Mouse (Mus musculus) liver, embryonic 12.5 days (tissue): ENCODE data around the gene Iqsec1. TPM values are rescaled to one million over a fixed set of nuclear protein-coding genes. Genes with fewer than 3 reads are reported as not detected.

ENCODE experiments used
- ATAC-seq: fragments of 200-750 bp; cut with Nextera tagmentation; 2 replicates; pipeline ENCODE4 v1.8.0; 2017; ENCODE audit warnings: moderate number of reproducible peaks, mild to moderate bottlenecking, moderate library complexity
- H3K27ac ChIP-seq: fragments of 300-500 bp; sonication (generic); 2 replicates; pipeline ENCODE4 v1.5.1; 2016; ENCODE audit warnings: mild to moderate bottlenecking
- H3K27me3 ChIP-seq: fragments of 300-500 bp; sonication (generic); replicated peaks from 2 replicates; pipeline ENCODE4 v1.6.1; 2016; ENCODE audit warnings: mild to moderate bottlenecking, moderate library complexity
- H3K36me3 ChIP-seq: fragments of 300-500 bp; sonication (generic); 2 replicates; pipeline ENCODE4 v1.6.1; 2016; ENCODE audit warnings: mild to moderate bottlenecking, moderate library complexity
- H3K4me1 ChIP-seq: fragments of 300-500 bp; sonication (generic); 2 replicates; pipeline ENCODE4 v1.6.1; 2016
- H3K4me2 ChIP-seq: fragments of 300-500 bp; sonication (generic); 2 replicates; pipeline ENCODE4 v1.6.1; 2016; ENCODE audit warnings: mild to moderate bottlenecking, moderate library complexity
- H3K4me3 ChIP-seq: fragments of 300-500 bp; sonication (generic); 2 replicates; pipeline ENCODE4 v1.5.1; 2016; ENCODE audit warnings: mild to moderate bottlenecking, moderate library complexity
- H3K9ac ChIP-seq: fragments of 300-500 bp; sonication (generic); 2 replicates; pipeline ENCODE4 v1.6.1; 2016; ENCODE audit warnings: mild to moderate bottlenecking, moderate library complexity
- H3K9me3 ChIP-seq: fragments of 300-500 bp; sonication (generic); replicated peaks from 2 replicates; pipeline ENCODE4 v1.6.1; 2016; ENCODE audit warnings: mild to moderate bottlenecking, moderate library complexity
- WGBS: fragments of 180-500 bp; shearing (Covaris S2); methylation state at CpG from one replicate; pipeline ENCODE4 v1.1.7; 2016; ENCODE audit not compliant: insufficient replicate concordance; 5-methylcytosine and 5-hydroxymethylcytosine counted together
- polyA plus RNA-seq: library from polyadenylated mRNA; unstranded; fragments of >200 nt; fragmentation: Nextera tagmentation; extraction: Ambion mirVana; gene quantifications from 2 replicates; pipeline ENCODE4 v1.2.1, GENCODE M21; 2016

The Iqsec1 gene
- polyA plus RNA-seq, 1 experiment from 2014 or later, result 3.9 TPM

GRCm38 (mm10) chr6:90789520-90789919, 199.0 kb downstream of the Iqsec1 start:
- no peaks in the 10 kb centered on the region for H3K9me3 ChIP-seq
- ATAC-seq, result no peak
- no peak overlapping the region for H3K4me2 ChIP-seq
- H3K4me3 ChIP-seq, result no peak overlapping the region
- H3K27me3 ChIP-seq, result 0 out of 2 replicates have a peak, but pooled peaks cover 5% of the 10 kb centered on the region
- no peaks in the 10 kb centered on the region for H3K36me3 ChIP-seq
- no peak overlapping the region for H3K9ac ChIP-seq
- H3K4me1 ChIP-seq, result no peaks in the 10 kb centered on the region
- no peak overlapping the region for H3K27ac ChIP-seq
- 37% methylated on average over 5 of the region's 5 CpGs for WGBS

GRCm38 (mm10) chr6:90787587-90787986, 200.9 kb downstream of the Iqsec1 start:
- 74% methylated on average over 3 of the region's 3 CpGs for WGBS
- no peak; the same call in 1 of the 2 replicates for ATAC-seq
- H3K4me2 ChIP-seq, result no peak overlapping the region
- no peak overlapping the region for H3K4me3 ChIP-seq
- no peaks in the 10 kb centered on the region for H3K36me3 ChIP-seq
- H3K27me3 ChIP-seq, result 0 out of 2 replicates have a peak, but pooled peaks cover 5% of the 10 kb centered on the region
- H3K27ac ChIP-seq, result no peak overlapping the region
- H3K9me3 ChIP-seq, result no peaks in the 10 kb centered on the region
- H3K9ac ChIP-seq, result no peak overlapping the region
- H3K4me1 ChIP-seq, result no peaks in the 10 kb centered on the region

GRCm38 (mm10) chr6:90787036-90787435, 201.4 kb downstream of the Iqsec1 start:
- H3K9ac ChIP-seq, result no peak overlapping the region
- H3K27me3 ChIP-seq, result 0 out of 2 replicates have a peak, but pooled peaks cover 7% of the 10 kb centered on the region
- H3K9me3 ChIP-seq, result no peaks in the 10 kb centered on the region
- H3K4me2 ChIP-seq, result no peak overlapping the region
- H3K4me3 ChIP-seq, result no peak overlapping the region
- H3K36me3 ChIP-seq, result no peaks in the 10 kb centered on the region
- peaks cover 5% of the 10 kb centered on the region; the same call in 1 of the 2 replicates for H3K4me1 ChIP-seq
- 45% methylated on average over 6 of the region's 6 CpGs for WGBS
- ATAC-seq, result no peak
- no peak overlapping the region for H3K27ac ChIP-seq

GRCm38 (mm10) chr6:90786589-90786988, 201.9 kb downstream of the Iqsec1 start:
- Histone ChIP-seq H3K9ac (no peak overlapping the region), H3K36me3 (no peaks in the 10 kb centered on the region), H3K4me3 (no peak overlapping the region), H3K27me3 (0 out of 2 replicates have a peak, but pooled peaks cover 9% of the 10 kb centered on the region), H3K9me3 (no peaks in the 10 kb centered on the region), H3K4me1 (peaks cover 9% of the 10 kb centered on the region; the same call in 1 of the 2 replicates), H3K27ac (no peak overlapping the region), H3K4me2 (no peak overlapping the region)
- ATAC-seq, result no peak
- 50% methylated on average over 3 of the region's 3 CpGs for WGBS

- no peak for ATAC-seq
- WGBS, result 44% methylated on average over 4 of the region's 4 CpGs
- H3K4me3 ChIP-seq, result no peak overlapping the region
- H3K9ac ChIP-seq, result no peak overlapping the region
- H3K27me3 ChIP-seq, result peaks cover 9% of the 10 kb centered on the region; the same call in 1 of the 2 replicates
- no peaks in the 10 kb centered on the region for H3K36me3 ChIP-seq
- H3K27ac ChIP-seq, result no peak overlapping the region
- no peak overlapping the region for H3K4me2 ChIP-seq
- H3K4me1 ChIP-seq, result peaks cover 14% of the 10 kb centered on the region; the same call in 1 of the 2 replicates
- H3K9me3 ChIP-seq, result no peaks in the 10 kb centered on the region
These were observed 204.5 kb downstream of the Iqsec1 start for GRCm38 (mm10) chr6:90783945-90784344.

GRCm38 (mm10) chr6:90783176-90783575, 205.3 kb downstream of the Iqsec1 start:
- H3K27me3 ChIP-seq, result peaks cover 9% of the 10 kb centered on the region; the same call in 1 of the 2 replicates
- no peak overlapping the region for H3K4me2 ChIP-seq
- no peak overlapping the region for H3K9ac ChIP-seq
- H3K9me3 ChIP-seq, result no peaks in the 10 kb centered on the region
- H3K4me1 ChIP-seq, result peaks cover 14% of the 10 kb centered on the region; the same call in 1 of the 2 replicates
- no peak overlapping the region for H3K4me3 ChIP-seq
- no peak overlapping the region for H3K27ac ChIP-seq
- no peak for ATAC-seq
- no peaks in the 10 kb centered on the region for H3K36me3 ChIP-seq

GRCm38 (mm10) chr6:90781921-90782770, 206.3 kb downstream of the Iqsec1 start:
- Histone ChIP-seq H3K27me3 (peaks cover 9% of the 10 kb centered on the region; the same call in 1 of the 2 replicates), H3K36me3 (no peaks in the 10 kb centered on the region), H3K9ac (no peak overlapping the region), H3K4me1 (peaks cover 14% of the 10 kb centered on the region; the same call in 1 of the 2 replicates), H3K4me3 (no peak overlapping the region), H3K27ac (no peak overlapping the region), H3K4me2 (no peak overlapping the region), H3K9me3 (no peaks in the 10 kb centered on the region)
- WGBS, result 51% methylated on average over 19 of the region's 19 CpGs
- ATAC-seq, result no peak

- Histone ChIP-seq H3K4me2 (no peak overlapping the region), H3K27me3 (peaks cover 9% of the 10 kb centered on the region; the same call in 1 of the 2 replicates), H3K9ac (no peak overlapping the region), H3K27ac (no peak overlapping the region), H3K4me3 (no peak overlapping the region), H3K36me3 (no peaks in the 10 kb centered on the region), H3K4me1 (peaks cover 14% of the 10 kb centered on the region; the same call in 1 of the 2 replicates), H3K9me3 (no peaks in the 10 kb centered on the region)
- no peak for ATAC-seq
- 60% methylated on average over 2 of the region's 2 CpGs for WGBS
These were observed 208.0 kb downstream of the Iqsec1 start for GRCm38 (mm10) chr6:90780532-90780931.

- WGBS, result 69% methylated on average over 6 of the region's 6 CpGs
- Histone ChIP-seq H3K4me3 (no peak overlapping the region), H3K27ac (no peak overlapping the region), H3K27me3 (peaks cover 3% of the 10 kb centered on the region; the same call in 1 of the 2 replicates), H3K4me1 (peaks cover 14% of the 10 kb centered on the region; the same call in 1 of the 2 replicates), H3K36me3 (no peaks in the 10 kb centered on the region), H3K9me3 (no peaks in the 10 kb centered on the region), H3K4me2 (no peak overlapping the region), H3K9ac (no peak overlapping the region)
- no peak for ATAC-seq
These were observed 209.6 kb downstream of the Iqsec1 start for GRCm38 (mm10) chr6:90778841-90779240.

GRCm38 (mm10) chr6:90777302-90777701, 211.2 kb downstream of the Iqsec1 start:
- WGBS, result 68% methylated on average over 1 of the region's 1 CpGs
- ATAC-seq, result no peak
- Histone ChIP-seq H3K27ac (no peak overlapping the region), H3K9me3 (no peaks in the 10 kb centered on the region), H3K27me3 (peaks cover 3% of the 10 kb centered on the region; the same call in 1 of the 2 replicates), H3K4me3 (no peak overlapping the region), H3K4me2 (no peak overlapping the region), H3K4me1 (peaks cover 13% of the 10 kb centered on the region; the same call in 1 of the 2 replicates), H3K9ac (no peak overlapping the region), H3K36me3 (no peaks in the 10 kb centered on the region)

- 62% methylated on average over 1 of the region's 1 CpGs for whole genome bisulfite sequencing
- H3K4me3 ChIP-seq, result no peak overlapping the region
- no peak for ATAC-seq
- H3K9ac ChIP-seq, result no peak overlapping the region
- H3K27ac ChIP-seq, result no peak overlapping the region
- H3K4me1 ChIP-seq, result 0 out of 2 replicates have a peak, but pooled peaks cover 6% of the 10 kb centered on the region
- no peaks in the 10 kb centered on the region for H3K36me3 ChIP-seq
- no peaks in the 10 kb centered on the region for H3K9me3 ChIP-seq
- H3K4me2 ChIP-seq, result no peak overlapping the region
- H3K27me3 ChIP-seq, result no peaks in the 10 kb centered on the region; the same call in 1 of the 2 replicates
These were observed 212.9 kb downstream of the Iqsec1 start for GRCm38 (mm10) chr6:90775606-90776005.

- H3K4me2 ChIP-seq, result no peak overlapping the region
- no peak for ATAC-seq
- no peaks in the 10 kb centered on the region; the same call in 1 of the 2 replicates for H3K27me3 ChIP-seq
- no peaks in the 10 kb centered on the region for H3K9me3 ChIP-seq
- H3K4me3 ChIP-seq, result no peak overlapping the region
- no peaks in the 10 kb centered on the region for H3K4me1 ChIP-seq
- H3K36me3 ChIP-seq, result no peaks in the 10 kb centered on the region
- no peak overlapping the region for H3K9ac ChIP-seq
- no peak overlapping the region for H3K27ac ChIP-seq
These were observed 214.7 kb downstream of the Iqsec1 start for GRCm38 (mm10) chr6:90773811-90774233.
